Mouse (Mus musculus) brain, embryonic 14.5 days (tissue): ENCODE data around the gene Il2rb. TPM values are rescaled to one million over a fixed set of nuclear protein-coding genes. Genes with fewer than 3 reads are reported as not detected.

ENCODE experiments used
- DNase-seq: peaks from one replicate; pipeline ENCODE4 v3.0.0-alpha.2; 2011; ENCODE audit warnings: low read depth
- CTCF ChIP-seq: fragments of 200-500 bp; IDR thresholded peaks from 2 replicates; pipeline ENCODE4 v1.5.1; 2012; ENCODE audit warnings: inconsistent platforms, mild to moderate bottlenecking, moderate library complexity, borderline replicate concordance; ENCODE audit not compliant: insufficient read depth, insufficient read length; ENCODE audit errors: extremely low read depth
- POLR2A ChIP-seq: fragments of 200-500 bp; IDR thresholded peaks from 2 replicates; pipeline ENCODE4 v1.6.1; 2012; ENCODE audit warnings: mild to moderate bottlenecking, inconsistent platforms, borderline replicate concordance; ENCODE audit not compliant: poor library complexity, insufficient read depth, insufficient read length, severe bottlenecking; ENCODE audit errors: extremely low read depth
- polyA plus RNA-seq: library from polyadenylated mRNA; depleted of rRNA; stranded (reverse); fragments of >200 nt; gene quantifications from 2 replicates; pipeline ENCODE4 v1.2.3, GENCODE M21; 2012; rRNA removed

The Il2rb gene
- polyA plus RNA-seq, 1 experiment: 0.12 TPM

GRCm38 (mm10) chr15:78437237-78438017 is 57.6 kb downstream of the Il2rb start:
- peak; percentile 46 for DNase-seq
- TF ChIP-seq CTCF: no peak
- TF ChIP-seq POLR2A: no peak

DNA sequence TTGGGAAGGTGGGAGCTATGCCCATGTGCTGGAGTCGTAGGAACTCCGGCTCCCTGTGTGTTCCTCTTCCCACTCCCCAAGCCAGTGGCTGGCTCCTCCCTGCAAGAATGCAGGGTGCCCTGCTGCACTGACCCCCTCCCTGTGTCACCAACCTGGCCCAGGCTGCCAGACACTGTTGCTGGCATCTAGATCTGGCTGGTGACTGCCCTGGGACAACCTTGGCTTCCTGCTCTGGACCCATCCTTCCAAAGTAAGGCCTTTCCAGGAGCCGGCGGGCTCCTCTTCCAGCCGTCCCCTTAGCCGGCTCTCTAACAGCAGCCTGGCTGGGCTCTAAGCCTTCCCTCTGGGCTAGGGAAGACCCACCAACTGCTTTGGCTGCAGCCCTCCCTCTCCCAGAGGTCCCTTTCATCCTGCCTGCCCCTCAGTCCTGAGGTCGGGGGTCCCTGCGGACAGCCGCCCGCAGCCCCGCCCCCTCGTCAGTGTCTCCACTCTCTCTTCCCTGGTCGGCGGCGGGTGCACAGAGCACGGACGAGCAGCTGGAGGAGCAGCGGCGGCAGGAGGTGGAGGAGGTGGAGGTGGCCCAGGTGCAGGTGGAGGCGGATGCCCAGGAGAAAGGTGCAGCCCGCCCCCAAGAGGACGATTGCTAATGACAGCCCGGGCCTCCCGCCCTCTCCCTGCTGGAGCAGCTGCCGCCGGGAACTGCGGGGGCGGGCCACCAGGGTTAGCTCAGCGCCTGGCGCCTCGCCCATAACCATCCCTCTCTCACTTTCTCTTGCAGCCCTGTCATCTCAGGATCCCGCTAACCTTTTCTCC is 58.5 kb downstream of the Il2rb start:
- TF ChIP-seq CTCF (no peak; the same call in 1 of the 2 replicates), POLR2A (no peak)
- DNase-seq: peak; percentile 91

- no peak for DNase-seq
- TF ChIP-seq CTCF: no peak
- no peak for TF ChIP-seq POLR2A
These were observed 59.4 kb downstream of the Il2rb start for GRCm38 (mm10) chr15:78435681-78436080.

DNA sequence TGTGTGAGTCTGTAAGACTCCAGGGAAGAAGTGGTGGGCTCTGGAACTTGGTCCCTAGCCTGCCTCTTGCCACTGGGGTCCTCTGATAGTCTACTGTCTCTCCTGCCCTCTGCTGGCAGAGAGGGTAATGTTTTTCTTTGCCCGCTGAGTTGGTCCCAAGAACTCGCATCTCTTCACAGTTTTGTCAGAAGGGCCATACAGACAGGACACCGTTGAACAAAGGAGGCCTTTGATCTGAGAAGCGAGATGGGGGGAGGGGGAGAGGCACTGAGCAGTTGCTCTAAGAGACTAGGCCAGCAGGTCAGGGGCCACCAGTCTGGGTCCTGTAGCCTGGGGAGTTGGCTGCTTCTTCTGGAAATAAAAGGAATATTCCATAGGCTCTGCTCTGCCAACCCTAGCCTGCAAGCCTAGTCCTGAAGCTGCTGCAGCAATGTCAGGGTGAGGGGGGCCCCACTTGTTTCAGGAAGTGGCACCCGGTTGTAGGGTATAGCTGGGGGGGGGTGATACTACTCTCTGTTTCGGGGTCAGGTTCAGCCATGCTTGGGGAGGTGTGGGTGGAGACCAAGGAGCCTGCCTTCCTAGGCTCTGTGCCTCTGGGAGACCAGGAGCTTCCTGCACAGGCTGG is 60.1 kb downstream of the Il2rb start:
- TF ChIP-seq POLR2A (no peak), CTCF (peak; percentile 71; the same call in 1 of the 2 replicates)
- DNase-seq: peak; percentile 63

- TF ChIP-seq POLR2A: no peak
- no peak for TF ChIP-seq CTCF
These were observed 63.4 kb downstream of the Il2rb start for GRCm38 (mm10) chr15:78431541-78432121.

GRCm38 (mm10) chr15:78430874-78431273 is 64.2 kb downstream of the Il2rb start:
- no peak for DNase-seq
- TF ChIP-seq CTCF: no peak

More at GRCm38 (mm10) chr15:78431541-78432121, 63.4 kb downstream of the Il2rb start:
- DNase-seq: no peak

GRCm38 (mm10) chr15:78429871-78430622 is 65.0 kb downstream of the Il2rb start:
- no peak for DNase-seq
- TF ChIP-seq CTCF: no peak
- no peak for TF ChIP-seq POLR2A

Other genes with a start within 250 kb of the Il2rb start
- 0.29 and 0.32 TPM in 2 replicates for gene Csf2rb2, start 189.6 kb downstream of the Il2rb start, polyA plus RNA-seq
- 0.85 and 1.8 TPM in 2 replicates for gene Csf2rb, start 169.5 kb downstream of the Il2rb start, polyA plus RNA-seq
- gene Tex33, start 99.4 kb downstream of the Il2rb start, polyA plus RNA-seq: not detected in 2 replicates
- gene Tst, start 89.4 kb downstream of the Il2rb start, polyA plus RNA-seq: 12.4 and 16.2 TPM in 2 replicates
- gene Mpst, start 88.9 kb downstream of the Il2rb start, polyA plus RNA-seq: 83.4 and 130 TPM in 2 replicates
- 259 and 385 TPM in 2 replicates for gene Kctd17, start 66.7 kb downstream of the Il2rb start, polyA plus RNA-seq
- 0.14 and 0.22 TPM in 2 replicates for gene Tmprss6, start 26.6 kb downstream of the Il2rb start, polyA plus RNA-seq
- 13.5 and 16.3 TPM in 2 replicates for gene C1qtnf6, start 36.1 kb upstream of the Il2rb start, polyA plus RNA-seq
- gene Sstr3, start 49.4 kb upstream of the Il2rb start, polyA plus RNA-seq: 1.5 TPM in 2 replicates
- 5.5 and 9.0 TPM in 2 replicates for gene Rac2, start 77.5 kb upstream of the Il2rb start, polyA plus RNA-seq
- gene Cyth4, start 101.8 kb upstream of the Il2rb start, polyA plus RNA-seq: 4.0 and 4.8 TPM in 2 replicates
- 13.2 and 22.5 TPM in 2 replicates for gene Elfn2, start 223.5 kb upstream of the Il2rb start, polyA plus RNA-seq